8 mouse cellular contexts compared by ENCODE assay signal in genomic region chr4:141310191-141310606, GRCm38 (mm10). TPM values are rescaled to one million over a fixed set of nuclear protein-coding genes. Genes with fewer than 3 reads are reported as not detected.
DNase-seq lines count a peak whose midpoint lies in the region; ATAC-seq and TF ChIP-seq lines count a peak whose summit lies in the region.

No protein-coding gene starts in this region.

- intact Hi-C loops in heart, postnatal 25 days (cut with DNase I), result loop anchor here (5.0 kb wide), 2 partner anchors 33 to 52 kb away; no protein-coding TSS in a partner anchor

- TF ChIP-seq CTCF in brain, embryonic 14.5 days (IDR thresholded peaks at IDR 0.05; ENCODE audit: borderline replicate concordance, extremely low read depth, insufficient read depth, insufficient read length), result no peak

- no peak overlapping the region for H3K9ac ChIP-seq in forebrain, embryonic 12.5 days
- no peak overlapping the region for H3K9ac ChIP-seq in forebrain, embryonic 15.5 days (replicated peaks)
- H3K9ac ChIP-seq in liver, embryonic 12.5 days, result no peak overlapping the region
- H3K9ac ChIP-seq in stomach, embryonic 14.5 days (replicated peaks; ENCODE audit: low read depth, low read length), result no peak overlapping the region; the same call in 1 of the 2 replicates

- no peak for TF ChIP-seq POLR2A in brain, embryonic 14.5 days (IDR thresholded peaks at IDR 0.05; ENCODE audit: borderline replicate concordance, extremely low read depth, insufficient read depth, insufficient read length, poor library complexity, severe bottlenecking)

- ATAC-seq in forebrain, embryonic 12.5 days (ENCODE audit: low FRiP score), result peak; percentile 47; the same call in 1 of the 2 replicates
- ATAC-seq in forebrain, embryonic 15.5 days (replicated peaks), result no peak
- ATAC-seq in liver, embryonic 12.5 days, result 0 out of 2 replicates have a peak, but pooled peaks have one; percentile 13
- peak; percentile 48; the same call in 1 of the 2 replicates for ATAC-seq in stomach, embryonic 14.5 days (ENCODE audit: insufficient number of reproducible peaks, insufficient read depth, low FRiP score, low read depth)

- no peaks in the 10 kb centered on the region for H3K9me3 ChIP-seq in forebrain, embryonic 12.5 days
- H3K9me3 ChIP-seq in forebrain, embryonic 15.5 days, result no peaks in the 10 kb centered on the region
- no peaks in the 10 kb centered on the region for H3K9me3 ChIP-seq in liver, embryonic 12.5 days (replicated peaks)
- H3K9me3 ChIP-seq in stomach, embryonic 14.5 days (ENCODE audit: control insufficient read depth, low read depth, low read length), result no peaks in the 10 kb centered on the region

- peak overlapping the region; percentile 17; the same call in 1 of the 2 replicates for H3K4me2 ChIP-seq in forebrain, embryonic 12.5 days
- no peak overlapping the region for H3K4me2 ChIP-seq in forebrain, embryonic 15.5 days (replicated peaks)
- no peak overlapping the region for H3K4me2 ChIP-seq in liver, embryonic 12.5 days
- no peak overlapping the region for H3K4me2 ChIP-seq in stomach, embryonic 14.5 days (replicated peaks; ENCODE audit: low read depth, low read length)

- DNase-seq in brain, embryonic 14.5 days (ENCODE audit: low read depth), result peak; percentile 67
- DNase-seq in heart, postnatal 25 days (ENCODE audit: low spot score), result peak; percentile 69
- DNase-seq in left cerebral cortex, adult 9 months (ENCODE audit: low spot score in 2 of 2), result no peak
- no peak for DNase-seq in layer of hippocampus, adult 8-10 months (ENCODE audit: low spot score in 2 of 2)

- H3K27ac ChIP-seq in forebrain, embryonic 12.5 days, result no peak overlapping the region
- H3K27ac ChIP-seq in forebrain, embryonic 15.5 days (replicated peaks), result no peak overlapping the region
- H3K27ac ChIP-seq in liver, embryonic 12.5 days, result peak overlapping the region; percentile 69
- peak overlapping the region; percentile 57; the same call in 1 of the 2 replicates for H3K27ac ChIP-seq in stomach, embryonic 14.5 days (ENCODE audit: low read length)

- 11% methylated on average over 8 of the region's 8 CpGs for WGBS in forebrain, embryonic 12.5 days
- WGBS in forebrain, embryonic 15.5 days, result 12% methylated on average over 8 of the region's 8 CpGs
- 13% methylated on average over 8 of the region's 8 CpGs for WGBS in liver, embryonic 12.5 days (ENCODE audit: insufficient replicate concordance)
- WGBS in stomach, embryonic 14.5 days, result 8% methylated on average over 8 of the region's 8 CpGs

- H3K4me3 ChIP-seq in forebrain, embryonic 12.5 days (replicated peaks), result no peak overlapping the region
- H3K4me3 ChIP-seq in forebrain, embryonic 15.5 days, result no peak overlapping the region
- no peak overlapping the region for H3K4me3 ChIP-seq in liver, embryonic 12.5 days
- H3K4me3 ChIP-seq in stomach, embryonic 14.5 days (ENCODE audit: low read depth, low read length), result no peak overlapping the region

- peaks cover 6% of the 10 kb centered on the region for H3K27me3 ChIP-seq in forebrain, embryonic 12.5 days
- no peaks in the 10 kb centered on the region for H3K27me3 ChIP-seq in forebrain, embryonic 15.5 days
- H3K27me3 ChIP-seq in liver, embryonic 12.5 days (replicated peaks), result peaks cover 27% of the 10 kb centered on the region; the same call in 1 of the 2 replicates
- no peaks in the 10 kb centered on the region for H3K27me3 ChIP-seq in stomach, embryonic 14.5 days (ENCODE audit: control insufficient read depth, insufficient read depth, low read length)

- H3K36me3 ChIP-seq in forebrain, embryonic 12.5 days (replicated peaks), result no peaks in the 10 kb centered on the region
- H3K36me3 ChIP-seq in forebrain, embryonic 15.5 days, result no peaks in the 10 kb centered on the region
- H3K36me3 ChIP-seq in liver, embryonic 12.5 days, result peaks cover 4% of the 10 kb centered on the region; the same call in 1 of the 2 replicates
- no peaks in the 10 kb centered on the region; the same call in 1 of the 2 replicates for H3K36me3 ChIP-seq in stomach, embryonic 14.5 days (ENCODE audit: control insufficient read depth, insufficient read depth, low read length)

- peaks cover 68% of the 10 kb centered on the region for H3K4me1 ChIP-seq in forebrain, embryonic 12.5 days
- peaks cover 10% of the 10 kb centered on the region for H3K4me1 ChIP-seq in forebrain, embryonic 15.5 days
- peaks cover 76% of the 10 kb centered on the region for H3K4me1 ChIP-seq in liver, embryonic 12.5 days
- H3K4me1 ChIP-seq in stomach, embryonic 14.5 days (ENCODE audit: control insufficient read depth, insufficient read depth, low read length), result peaks cover 42% of the 10 kb centered on the region

RNA-seq across cellular contexts. Expression of gene Epha2, which starts 9.2 kb away (rescaled TPM):
- polyA plus RNA-seq in forebrain, embryonic 12.5 days (2016; fragmentation: Nextera tagmentation; extraction: Ambion mirVana), result 1.9 and 2.0 TPM in 2 replicates
- polyA plus RNA-seq in forebrain, embryonic 15.5 days (2015; fragmentation: Nextera tagmentation; extraction: Ambion mirVana), result 1.0 and 1.1 TPM in 2 replicates
- 4.1 and 6.4 TPM in 2 replicates for polyA plus RNA-seq in brain, embryonic 14.5 days (2012; rRNA removed)
- 1 to 10 TPM; 6.8 to 7.7 TPM for total RNA-seq in heart, postnatal 25 days (2021)
- 2.1 TPM in 2 replicates for polyA plus RNA-seq in liver, embryonic 12.5 days (2016; fragmentation: Nextera tagmentation; extraction: Ambion mirVana)
- polyA plus RNA-seq in stomach, embryonic 14.5 days (2014; fragmentation: Nextera tagmentation; extraction: Ambion mirVana), result 2.8 and 3.4 TPM in 2 replicates
- 1 to 10 TPM; 1.3 to 2.7 (median 2.2) TPM for total RNA-seq in layer of hippocampus, adult 8-10 months (2022)

RNA-seq across cellular contexts. Expression of gene Fam131c, which starts 57.8 kb away (rescaled TPM):
- polyA plus RNA-seq in forebrain, embryonic 12.5 days (2016; fragmentation: Nextera tagmentation; extraction: Ambion mirVana), result 1.00 and 1.1 TPM in 2 replicates
- polyA plus RNA-seq in forebrain, embryonic 15.5 days (2015; fragmentation: Nextera tagmentation; extraction: Ambion mirVana), result 12.1 and 13.8 TPM in 2 replicates
- polyA plus RNA-seq in brain, embryonic 14.5 days (2012; rRNA removed), result 21.3 and 29.0 TPM in 2 replicates
- under 1 TPM; 0.42 to 0.73 TPM for total RNA-seq in heart, postnatal 25 days (2021)
- polyA plus RNA-seq in liver, embryonic 12.5 days (2016; fragmentation: Nextera tagmentation; extraction: Ambion mirVana), result 0.08 and 0.13 TPM in 2 replicates
- 4.3 and 4.4 TPM in 2 replicates for polyA plus RNA-seq in stomach, embryonic 14.5 days (2014; fragmentation: Nextera tagmentation; extraction: Ambion mirVana)
- 1 to 10 TPM; 2.4 to 3.6 (median 2.8) TPM for total RNA-seq in layer of hippocampus, adult 8-10 months (2022)

Comparison
In these comparisons a context has a peak if more than half of its experiments do, and no peak if none do; other contexts are left out.
1. H3K27ac ChIP-seq: peak in liver, embryonic 12.5 days (single experiment) and stomach, embryonic 14.5 days (single experiment); none in forebrain, embryonic 12.5 days (single experiment) and forebrain, embryonic 15.5 days (single experiment).
2. DNase-seq: peak in brain, embryonic 14.5 days (single experiment) and heart, postnatal 25 days (single experiment); none in left cerebral cortex, adult 9 months (0 of 2) and layer of hippocampus, adult 8-10 months (0 of 2).